Mouse (Mus musculus) forebrain, embryonic 12.5 days (tissue): ENCODE measurements at regions not wholly inside any gene's neighbourhood (a gene's known extent, or its start where the extent isn't known, plus 50 kb on each side); places are given as distances from the start of the nearest gene placed in this dataset.
"Not testable (repeated sequence)": the region's sequence is repeated elsewhere in the genome, so short reads cannot be mapped to it uniquely, and the experiment has no call there.

Source experiments
- ATAC-seq: fragments of 200-750 bp; cut with Nextera tagmentation; 2 replicates; pipeline ENCODE4 v1.8.0; 2017; ENCODE audit warnings: moderate TSS enrichment; ENCODE audit not compliant: low FRiP score
- H3K27ac ChIP-seq: fragments of 300-500 bp; sonication (generic); 2 replicates; pipeline ENCODE4 v1.5.1; 2016; ENCODE audit warnings: mild to moderate bottlenecking
- H3K27me3 ChIP-seq: fragments of 300-500 bp; sonication (generic); 2 replicates; pipeline ENCODE4 v1.6.1; 2016; ENCODE audit warnings: mild to moderate bottlenecking
- H3K36me3 ChIP-seq: fragments of 300-500 bp; sonication (generic); replicated peaks from 2 replicates; pipeline ENCODE4 v1.6.1; 2016; ENCODE audit warnings: mild to moderate bottlenecking
- H3K4me1 ChIP-seq: fragments of 300-500 bp; sonication (generic); 2 replicates; pipeline ENCODE4 v1.6.1; 2016
- H3K4me2 ChIP-seq: fragments of 300-500 bp; sonication (generic); 2 replicates; pipeline ENCODE4 v1.6.1; 2016; ENCODE audit warnings: mild to moderate bottlenecking, moderate library complexity
- H3K4me3 ChIP-seq: fragments of 300-500 bp; sonication (generic); replicated peaks from 2 replicates; pipeline ENCODE4 v1.5.1; 2016; ENCODE audit warnings: mild to moderate bottlenecking
- H3K9ac ChIP-seq: fragments of 300-500 bp; sonication (generic); 2 replicates; pipeline ENCODE4 v1.6.1; 2016; ENCODE audit warnings: mild to moderate bottlenecking
- H3K9me3 ChIP-seq: fragments of 300-500 bp; sonication (generic); 2 replicates; pipeline ENCODE4 v1.6.1; 2016
- WGBS: fragments of 180-500 bp; shearing (Covaris S2); methylation state at CpG from one replicate; pipeline ENCODE4 v1.1.7; 2016; 5-methylcytosine and 5-hydroxymethylcytosine counted together

DNA sequence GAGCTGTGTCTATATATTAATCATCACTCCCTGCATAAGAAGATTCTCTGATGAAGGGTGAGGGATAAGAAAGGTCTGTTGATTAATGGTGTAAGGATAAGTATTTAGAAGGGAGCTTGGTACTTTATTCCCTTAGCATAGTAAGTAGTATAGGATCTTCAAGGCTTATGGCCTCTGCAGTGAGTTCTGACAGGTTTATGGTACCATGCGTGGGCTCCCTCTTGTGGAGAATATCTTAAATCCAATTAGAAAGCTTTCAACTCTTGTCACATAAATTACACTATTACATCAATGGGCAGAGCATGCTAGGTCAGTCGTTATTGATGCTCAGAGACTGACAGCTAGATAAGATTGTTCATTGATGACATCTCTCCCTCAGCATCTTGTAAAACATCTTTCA, 112.7 kb upstream of the Grin3a start:
- H3K27ac ChIP-seq = no peak overlapping the region
- H3K9me3 ChIP-seq = no peaks in the 10 kb centered on the region
- H3K9ac ChIP-seq = no peak overlapping the region
- no peaks in the 10 kb centered on the region for H3K36me3 ChIP-seq
- no peak overlapping the region for H3K4me2 ChIP-seq
- no peaks in the 10 kb centered on the region for H3K4me1 ChIP-seq
- no peak overlapping the region for H3K4me3 ChIP-seq
- ATAC-seq = 0 out of 2 replicates have a peak, but pooled peaks have one; percentile 30
- WGBS = 34% methylated on average over 2 of the region's 2 CpGs
- H3K27me3 ChIP-seq = no peaks in the 10 kb centered on the region

DNA sequence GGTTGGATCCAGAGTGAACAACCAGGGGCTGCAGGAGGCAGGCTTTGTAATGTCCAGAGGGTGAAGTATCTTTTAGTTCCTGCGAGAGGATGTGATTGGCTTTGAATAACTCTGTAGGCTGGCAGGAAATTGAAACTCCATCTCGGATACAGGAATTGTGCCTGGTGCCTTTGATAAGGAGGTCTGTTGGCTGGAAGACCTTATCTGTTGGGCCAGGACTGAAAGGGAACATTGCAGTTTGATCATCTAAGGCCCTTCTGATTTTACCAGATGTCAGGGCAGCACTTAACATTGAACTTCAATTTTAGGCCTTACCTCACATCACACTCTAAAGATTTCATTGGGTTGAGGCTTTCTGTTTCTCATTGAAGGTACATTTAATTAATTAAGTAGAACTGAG, 111.3 kb upstream of the Grin3a start:
- ATAC-seq = no peak
- Histone ChIP-seq H3K9me3 (no peaks in the 10 kb centered on the region), H3K27me3 (no peaks in the 10 kb centered on the region), H3K36me3 (no peaks in the 10 kb centered on the region), H3K4me3 (no peak overlapping the region), H3K4me2 (no peak overlapping the region), H3K9ac (no peak overlapping the region), H3K27ac (no peak overlapping the region), H3K4me1 (no peaks in the 10 kb centered on the region)
- WGBS = 49% methylated on average over 2 of the region's 2 CpGs

DNA sequence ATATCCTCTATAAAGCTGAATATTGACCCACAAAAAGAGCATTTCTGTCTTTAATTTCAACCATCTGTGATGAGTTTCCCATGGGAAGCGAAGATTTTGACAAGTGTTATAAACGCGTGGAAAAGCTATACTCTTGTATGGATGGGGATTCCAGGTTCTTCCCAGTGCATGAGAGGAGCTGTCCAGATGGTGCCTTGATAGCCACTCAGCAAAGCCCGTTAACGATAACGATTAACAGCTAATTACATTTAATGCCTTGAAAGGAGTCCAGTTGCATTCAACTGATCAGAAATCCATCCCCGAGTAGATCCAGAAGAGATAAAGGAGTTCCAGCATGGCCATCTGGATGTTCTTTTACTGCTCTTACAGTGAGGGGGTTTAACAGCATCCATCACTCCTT, 100.8 kb upstream of the Grin3a start:
- no peak overlapping the region for H3K9ac ChIP-seq
- no peaks in the 10 kb centered on the region for H3K9me3 ChIP-seq
- 61% methylated on average over 7 of the region's 7 CpGs for WGBS
- no peak overlapping the region for H3K4me2 ChIP-seq
- no peaks in the 10 kb centered on the region for H3K36me3 ChIP-seq
- H3K27me3 ChIP-seq = no peaks in the 10 kb centered on the region
- H3K27ac ChIP-seq = no peak overlapping the region
- H3K4me1 ChIP-seq = no peaks in the 10 kb centered on the region
- no peak for ATAC-seq
- H3K4me3 ChIP-seq = no peak overlapping the region

DNA sequence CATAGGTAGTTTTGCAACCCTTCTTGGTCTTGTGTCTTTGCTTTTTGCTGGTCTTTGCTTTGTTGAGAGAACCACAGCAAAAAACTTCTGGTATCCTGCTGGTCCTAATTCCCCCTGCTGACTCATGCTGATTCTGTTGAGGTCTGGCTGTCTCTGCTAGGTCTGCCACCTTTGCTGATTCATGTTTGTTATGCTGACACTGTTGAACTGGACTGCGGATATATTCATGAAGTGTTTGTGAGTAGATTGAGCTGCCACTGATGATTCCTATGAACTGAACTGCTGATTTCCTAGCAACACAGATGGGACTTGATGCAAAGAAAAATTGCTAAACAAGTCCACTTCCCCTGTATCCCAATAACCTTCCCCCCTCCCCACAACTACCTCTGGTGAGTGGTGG, 91.9 kb upstream of the Grin3a start:
- Histone ChIP-seq H3K4me1 (no peaks in the 10 kb centered on the region), H3K9me3 (no peaks in the 10 kb centered on the region), H3K4me2 (no peak overlapping the region), H3K27ac (no peak overlapping the region), H3K4me3 (no peak overlapping the region), H3K36me3 (no peaks in the 10 kb centered on the region), H3K27me3 (no peaks in the 10 kb centered on the region), H3K9ac (no peak overlapping the region)
- WGBS = 86% methylated on average over 1 of the region's 1 CpGs
- ATAC-seq = no peak

DNA sequence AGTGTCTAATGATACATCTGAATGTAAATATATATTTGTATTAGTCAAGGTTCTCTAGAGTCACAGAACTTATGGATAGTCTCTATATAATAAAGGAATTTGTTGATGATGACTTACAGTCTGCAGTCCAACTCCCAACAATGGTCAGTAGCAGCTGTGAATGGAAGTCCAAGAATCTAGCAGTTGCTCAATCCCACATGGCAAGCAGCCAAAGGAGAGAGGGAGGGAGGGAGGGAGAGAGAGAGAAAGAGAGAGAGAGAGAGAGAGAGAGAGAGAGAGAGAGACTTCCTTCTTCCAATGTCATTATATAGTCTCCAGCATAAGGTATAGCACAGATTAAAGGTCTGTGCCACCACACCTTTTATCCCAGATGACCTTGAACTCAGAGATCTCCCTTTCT, 84.1 kb upstream of the Grin3a start:
- H3K9me3 ChIP-seq, H3K27me3 ChIP-seq, H3K4me3 ChIP-seq, H3K4me1 ChIP-seq, H3K4me2 ChIP-seq, H3K9ac ChIP-seq, H3K27ac ChIP-seq, H3K36me3 ChIP-seq, ATAC-seq: not testable (repeated sequence)

DNA sequence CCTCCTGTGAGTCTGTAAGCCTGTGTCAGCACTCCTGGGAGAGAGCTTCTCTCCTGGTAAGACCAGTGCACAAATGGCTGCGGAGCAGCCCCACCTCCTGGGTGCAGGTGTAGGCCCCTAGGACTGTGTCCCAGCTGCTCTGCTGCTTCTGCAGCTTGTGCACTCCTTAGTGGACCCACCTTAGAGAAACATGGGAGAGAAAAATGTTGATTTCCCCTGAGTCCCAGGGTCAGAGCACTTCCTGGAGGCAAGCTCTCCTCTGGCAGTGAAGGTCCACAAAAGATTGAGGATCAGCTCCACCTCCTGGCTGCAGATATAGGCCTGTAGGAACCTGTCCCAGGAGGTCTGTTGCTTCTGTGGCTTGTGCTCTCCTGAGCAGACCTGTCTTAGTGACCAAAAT, 81.5 kb upstream of the Grin3a start:
- ATAC-seq = no peak
- no peaks in the 10 kb centered on the region for H3K9me3 ChIP-seq
- H3K9ac ChIP-seq = no peak overlapping the region
- H3K36me3 ChIP-seq = no peaks in the 10 kb centered on the region
- no peaks in the 10 kb centered on the region for H3K27me3 ChIP-seq
- H3K4me2 ChIP-seq = no peak overlapping the region
- 82% methylated on average over 1 of the region's 1 CpGs for WGBS
- no peak overlapping the region for H3K4me3 ChIP-seq
- no peak overlapping the region for H3K27ac ChIP-seq
- no peaks in the 10 kb centered on the region for H3K4me1 ChIP-seq

DNA sequence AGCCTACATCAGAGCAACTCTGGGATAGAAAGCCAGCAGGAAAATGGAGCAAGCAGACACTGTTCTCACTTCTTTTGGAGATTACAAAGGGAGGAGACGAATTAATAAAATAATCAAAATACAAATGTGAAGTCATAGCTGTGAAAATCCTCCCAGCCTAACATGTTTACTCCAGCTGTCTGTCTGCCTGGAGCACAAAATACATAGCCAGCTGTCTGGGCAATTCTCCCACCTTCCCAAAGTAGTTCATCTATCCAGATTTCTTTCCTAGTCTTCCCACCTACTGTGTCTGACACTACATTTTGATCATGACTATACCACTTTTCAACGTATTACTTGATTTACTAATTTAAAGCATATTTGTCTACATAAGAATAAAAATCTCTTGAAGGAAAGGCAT, 68.7 kb upstream of the Grin3a start:
- Histone ChIP-seq H3K9me3 (no peaks in the 10 kb centered on the region), H3K4me2 (no peak overlapping the region), H3K36me3 (no peaks in the 10 kb centered on the region), H3K27ac (no peak overlapping the region), H3K27me3 (no peaks in the 10 kb centered on the region), H3K9ac (no peak overlapping the region), H3K4me3 (no peak overlapping the region), H3K4me1 (no peaks in the 10 kb centered on the region)
- ATAC-seq = no peak
- 85% methylated on average over 2 of the region's 2 CpGs for WGBS

DNA sequence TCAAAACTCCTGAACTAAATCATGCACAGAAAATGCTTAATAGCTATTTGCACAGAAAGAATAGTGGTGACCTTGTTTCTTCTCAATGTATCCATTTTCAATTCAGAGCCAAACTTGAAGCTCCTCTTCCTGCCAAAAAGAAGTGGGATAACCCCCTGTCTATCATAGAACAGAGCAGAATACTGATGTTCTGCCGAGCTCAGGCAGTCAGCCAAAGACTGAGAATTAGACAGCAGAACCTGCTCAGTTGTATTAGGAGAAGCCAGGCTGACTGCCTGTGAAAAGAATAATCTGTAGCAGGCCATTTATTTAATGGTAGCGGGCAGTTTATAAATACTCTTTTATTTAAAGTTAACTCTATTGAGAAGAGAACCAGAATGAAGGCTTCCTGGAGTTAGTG, 68.1 kb upstream of the Grin3a start:
- ATAC-seq = no peak
- Histone ChIP-seq H3K4me3 (no peak overlapping the region), H3K4me1 (no peaks in the 10 kb centered on the region), H3K4me2 (no peak overlapping the region), H3K9me3 (no peaks in the 10 kb centered on the region), H3K27ac (no peak overlapping the region), H3K27me3 (no peaks in the 10 kb centered on the region), H3K9ac (no peak overlapping the region), H3K36me3 (no peaks in the 10 kb centered on the region)
- WGBS = 70% methylated on average over 2 of the region's 2 CpGs
